Mouse (Mus musculus) midbrain, embryonic 12.5 days (tissue): ENCODE results near the gene Atf2. TPM values are rescaled to one million over a fixed set of nuclear protein-coding genes. Genes with fewer than 3 reads are reported as not detected.

ENCODE experiments used
- ATAC-seq: fragments of 200-750 bp; cut with Nextera tagmentation; 2 replicates; pipeline ENCODE4 v1.8.0; 2017; ENCODE audit warnings: low read depth, moderate TSS enrichment, moderate library complexity; ENCODE audit not compliant: low FRiP score
- H3K27ac ChIP-seq: fragments of 300-500 bp; sonication (generic); replicated peaks from 2 replicates; pipeline ENCODE4 v1.5.1; 2016; ENCODE audit warnings: mild to moderate bottlenecking
- H3K27me3 ChIP-seq: fragments of 300-500 bp; sonication (generic); 2 replicates; pipeline ENCODE4 v1.6.1; 2016; ENCODE audit warnings: mild to moderate bottlenecking
- H3K36me3 ChIP-seq: fragments of 300-500 bp; sonication (generic); 2 replicates; pipeline ENCODE4 v1.6.1; 2016
- H3K4me1 ChIP-seq: fragments of 300-500 bp; sonication (generic); 2 replicates; pipeline ENCODE4 v1.6.1; 2016
- H3K4me2 ChIP-seq: fragments of 300-500 bp; sonication (generic); replicated peaks from 2 replicates; pipeline ENCODE4 v1.6.1; 2016; ENCODE audit warnings: mild to moderate bottlenecking, moderate library complexity
- H3K4me3 ChIP-seq: fragments of 300-500 bp; sonication (generic); 2 replicates; pipeline ENCODE4 v1.5.1; 2016; ENCODE audit warnings: mild to moderate bottlenecking
- H3K9ac ChIP-seq: fragments of 300-500 bp; sonication (generic); replicated peaks from 2 replicates; pipeline ENCODE4 v1.6.1; 2016; ENCODE audit warnings: mild to moderate bottlenecking, moderate library complexity
- H3K9me3 ChIP-seq: fragments of 300-500 bp; sonication (generic); 2 replicates; pipeline ENCODE4 v1.6.1; 2016; ENCODE audit warnings: mild to moderate bottlenecking
- WGBS: fragments of 180-500 bp; shearing (Covaris S2); methylation state at CpG from one replicate; pipeline ENCODE4 v1.1.7; 2016; 5-methylcytosine and 5-hydroxymethylcytosine counted together
- polyA plus RNA-seq: library from polyadenylated mRNA; unstranded; fragments of >200 nt; fragmentation: Nextera tagmentation; extraction: Ambion mirVana; gene quantifications from 2 replicates; pipeline ENCODE4 v1.2.1, GENCODE M21; 2016

Atf2 gene
- 102 and 115 TPM in 2 replicates for polyA plus RNA-seq

- peak within 1 kb of the TSS; percentile 96 for H3K4me3 ChIP-seq
- under 1% methylated on average over 59 of the region's 63 CpGs for WGBS
- H3K4me2 ChIP-seq: peak within 1 kb of the TSS; percentile 78
- ATAC-seq: peak; percentile 95
- no peaks in the 10 kb centered on the region; the same call in 1 of the 2 replicates for H3K36me3 ChIP-seq
- no peaks in the 10 kb centered on the region for H3K27me3 ChIP-seq
- peak within 1 kb of the TSS; percentile 95 for H3K27ac ChIP-seq
- no peaks in the 10 kb centered on the region for H3K9me3 ChIP-seq
- peak within 1 kb of the TSS; percentile 97 for H3K9ac ChIP-seq
- peaks cover 8% of the 10 kb centered on the region; the same call in 1 of the 2 replicates for H3K4me1 ChIP-seq
These were observed at the start of gene Atf2 for GRCm38 (mm10) chr2:73892464-73893296. Atf2 (minus strand) TSS chr2:73892639.

- no peak overlapping the region for H3K4me2 ChIP-seq
- no peak overlapping the region for H3K9ac ChIP-seq
- H3K4me3 ChIP-seq: no peak overlapping the region
- no peaks in the 10 kb centered on the region for H3K9me3 ChIP-seq
- H3K27ac ChIP-seq: no peak overlapping the region
- WGBS: 31% methylated on average over 1 of the region's 1 CpGs
- H3K36me3 ChIP-seq: no peaks in the 10 kb centered on the region
- no peaks in the 10 kb centered on the region for H3K27me3 ChIP-seq
- H3K4me1 ChIP-seq: no peaks in the 10 kb centered on the region
- no peak for ATAC-seq
These were observed 48.8 kb upstream of the Atf2 start for GRCm38 (mm10) chr2:73941281-73941680.

GRCm38 (mm10) chr2:73940471-73940870, 48.0 kb upstream of the Atf2 start:
- no peaks in the 10 kb centered on the region for H3K4me1 ChIP-seq
- no peak overlapping the region for H3K27ac ChIP-seq
- H3K36me3 ChIP-seq: no peaks in the 10 kb centered on the region
- no peak overlapping the region for H3K9ac ChIP-seq
- no peak for ATAC-seq
- no peaks in the 10 kb centered on the region for H3K9me3 ChIP-seq
- 84% methylated on average over 7 of the region's 7 CpGs for WGBS
- no peaks in the 10 kb centered on the region for H3K27me3 ChIP-seq
- no peak overlapping the region for H3K4me2 ChIP-seq
- no peak overlapping the region for H3K4me3 ChIP-seq

GRCm38 (mm10) chr2:73938896-73939295, 46.5 kb upstream of the Atf2 start:
- ATAC-seq: no peak
- WGBS: 88% methylated on average over 2 of the region's 2 CpGs

GRCm38 (mm10) chr2:73932676-73933313, 40.4 kb upstream of the Atf2 start:
- no peaks in the 10 kb centered on the region for H3K9me3 ChIP-seq
- H3K9ac ChIP-seq: no peak overlapping the region
- ATAC-seq: no peak
- H3K4me2 ChIP-seq: no peak overlapping the region
- 77% methylated on average over 8 of the region's 8 CpGs for WGBS
- H3K4me3 ChIP-seq: no peak overlapping the region
- no peaks in the 10 kb centered on the region for H3K4me1 ChIP-seq
- H3K36me3 ChIP-seq: no peaks in the 10 kb centered on the region
- no peak overlapping the region for H3K27ac ChIP-seq
- no peaks in the 10 kb centered on the region for H3K27me3 ChIP-seq

More at GRCm38 (mm10) chr2:73938896-73939295, 46.5 kb upstream of the Atf2 start:
- H3K9me3 ChIP-seq: no peaks in the 10 kb centered on the region
- no peaks in the 10 kb centered on the region for H3K27me3 ChIP-seq
- no peak overlapping the region for H3K4me3 ChIP-seq
- no peak overlapping the region for H3K27ac ChIP-seq
- no peaks in the 10 kb centered on the region for H3K4me1 ChIP-seq
- no peak overlapping the region for H3K9ac ChIP-seq
- H3K36me3 ChIP-seq: no peaks in the 10 kb centered on the region
- H3K4me2 ChIP-seq: no peak overlapping the region

GRCm38 (mm10) chr2:73927711-73928110, 35.3 kb upstream of the Atf2 start:
- no peak overlapping the region for H3K4me3 ChIP-seq
- no peak for ATAC-seq

GRCm38 (mm10) chr2:73925539-73925938, 33.1 kb upstream of the Atf2 start:
- no peak overlapping the region for H3K9ac ChIP-seq
- H3K9me3 ChIP-seq: no peaks in the 10 kb centered on the region
- no peak overlapping the region for H3K27ac ChIP-seq
- no peaks in the 10 kb centered on the region for H3K27me3 ChIP-seq
- 73% methylated on average over 3 of the region's 3 CpGs for WGBS
- H3K4me1 ChIP-seq: no peaks in the 10 kb centered on the region
- no peak overlapping the region for H3K4me2 ChIP-seq
- ATAC-seq: no peak
- no peak overlapping the region for H3K4me3 ChIP-seq
- H3K36me3 ChIP-seq: no peaks in the 10 kb centered on the region

More at GRCm38 (mm10) chr2:73927711-73928110, 35.3 kb upstream of the Atf2 start:
- Histone ChIP-seq H3K27ac (no peak overlapping the region), H3K9me3 (no peaks in the 10 kb centered on the region), H3K4me2 (no peak overlapping the region), H3K27me3 (no peaks in the 10 kb centered on the region), H3K4me1 (no peaks in the 10 kb centered on the region), H3K36me3 (no peaks in the 10 kb centered on the region), H3K9ac (no peak overlapping the region)

- no peak overlapping the region for H3K4me3 ChIP-seq
These were observed 32.6 kb upstream of the Atf2 start for GRCm38 (mm10) chr2:73925089-73925488.

GRCm38 (mm10) chr2:73919642-73920041, 27.2 kb upstream of the Atf2 start:
- WGBS: 80% methylated on average over 7 of the region's 7 CpGs
- Histone ChIP-seq H3K4me1 (no peaks in the 10 kb centered on the region), H3K9ac (no peak overlapping the region), H3K27ac (no peak overlapping the region), H3K9me3 (no peaks in the 10 kb centered on the region), H3K4me3 (no peak overlapping the region), H3K4me2 (no peak overlapping the region), H3K27me3 (no peaks in the 10 kb centered on the region), H3K36me3 (no peaks in the 10 kb centered on the region)
- ATAC-seq: no peak

More at GRCm38 (mm10) chr2:73925089-73925488, 32.6 kb upstream of the Atf2 start:
- Histone ChIP-seq H3K27me3 (no peaks in the 10 kb centered on the region), H3K4me1 (no peaks in the 10 kb centered on the region), H3K27ac (no peak overlapping the region), H3K9ac (no peak overlapping the region), H3K4me2 (no peak overlapping the region), H3K36me3 (no peaks in the 10 kb centered on the region), H3K9me3 (no peaks in the 10 kb centered on the region)
- 0 out of 2 replicates have a peak, but pooled peaks have one; percentile 52 for ATAC-seq
- 21% methylated on average over 5 of the region's 5 CpGs for WGBS

- Histone ChIP-seq H3K36me3 (peaks cover 20% of the 10 kb centered on the region), H3K4me1 (peaks cover 8% of the 10 kb centered on the region; the same call in 1 of the 2 replicates), H3K27ac (no peak overlapping the region), H3K4me2 (no peak overlapping the region), H3K9me3 (no peaks in the 10 kb centered on the region), H3K4me3 (no peak overlapping the region), H3K9ac (no peak overlapping the region), H3K27me3 (no peaks in the 10 kb centered on the region)
- whole genome bisulfite sequencing: 84% methylated on average over 3 of the region's 3 CpGs
- ATAC-seq: no peak
These were observed 19.8 kb upstream of the Atf2 start for GRCm38 (mm10) chr2:73912264-73912663.

GRCm38 (mm10) chr2:73911175-73911700, 18.8 kb upstream of the Atf2 start, which contains the start of gene Atp5g3:
Atp5g3 (minus strand) TSS chr2:73911326.
- 1% methylated on average over 38 of the region's 38 CpGs for WGBS
- peak; percentile 92 for ATAC-seq
- Histone ChIP-seq H3K4me2 (peak within 1 kb of the TSS; percentile 78), H3K36me3 (peaks cover 27% of the 10 kb centered on the region), H3K4me1 (peaks cover 8% of the 10 kb centered on the region; the same call in 1 of the 2 replicates), H3K27me3 (no peaks in the 10 kb centered on the region), H3K9me3 (no peaks in the 10 kb centered on the region), H3K4me3 (peak within 1 kb of the TSS; percentile 99), H3K27ac (peak within 1 kb of the TSS; percentile 90), H3K9ac (peak within 1 kb of the TSS; percentile 99)
